In genomic region chr17:27048445-27049239, GRCm38 (mm10) we compare ENCODE assay signal across 8 mouse cellular contexts. TPM values are rescaled to one million over a fixed set of nuclear protein-coding genes. Genes with fewer than 3 reads are reported as not detected.
DNase-seq lines count a peak whose midpoint lies in the region; ATAC-seq and TF ChIP-seq lines count a peak whose summit lies in the region.

No protein-coding gene starts in this region.

- no peak; the same call in 1 of the 2 replicates for ATAC-seq in lung, embryonic 14.5 days (ENCODE audit: insufficient read depth)

- TF ChIP-seq CTCF in lung, embryonic 14.5 days (IDR thresholded peaks at IDR 0.05; ENCODE audit: low read depth) = no peak
- TF ChIP-seq CTCF in small intestine, adult 2 months (IDR thresholded peaks at IDR 0.05; ENCODE audit: extremely low read depth, insufficient read length, insufficient replicate concordance, low read depth, low read length) = no peak

- H3K9me3 ChIP-seq in lung, embryonic 14.5 days (ENCODE audit: low read depth, low read length) = no peaks in the 10 kb centered on the region

- no peak overlapping the region for H3K4me2 ChIP-seq in lung, embryonic 14.5 days

- peak overlapping the region; percentile 73; the same call in 1 of the 2 replicates for H3K27ac ChIP-seq in lung, embryonic 14.5 days (ENCODE audit: low read depth)
- H3K27ac ChIP-seq in small intestine, adult 2 months (ENCODE audit: insufficient read depth, low read depth, low read length) = peak overlapping the region; percentile 84

- no peaks in the 10 kb centered on the region for H3K27me3 ChIP-seq in lung, embryonic 14.5 days (ENCODE audit: insufficient read depth, low read length)
- no peaks in the 10 kb centered on the region for H3K27me3 ChIP-seq in small intestine, adult 2 months (ENCODE audit: control insufficient read depth, insufficient read depth, low read length)

- H3K4me1 ChIP-seq in lung, embryonic 14.5 days (ENCODE audit: insufficient read depth) = 0 out of 2 replicates have a peak, but pooled peaks cover 9% of the 10 kb centered on the region
- peaks cover 47% of the 10 kb centered on the region for H3K4me1 ChIP-seq in small intestine, adult 2 months (ENCODE audit: control insufficient read depth, insufficient read depth, insufficient read length, low read length)

- no peak overlapping the region for H3K4me3 ChIP-seq in lung, embryonic 14.5 days (ENCODE audit: low read depth, low read length)
- H3K4me3 ChIP-seq in small intestine, adult 2 months (ENCODE audit: low read depth, low read length) = no peak overlapping the region

- no peak overlapping the region for H3K9ac ChIP-seq in lung, embryonic 14.5 days

- H3K36me3 ChIP-seq in lung, embryonic 14.5 days (ENCODE audit: insufficient read depth) = no peaks in the 10 kb centered on the region
- no peaks in the 10 kb centered on the region for H3K36me3 ChIP-seq in small intestine, adult 2 months (ENCODE audit: control insufficient read depth, insufficient read depth, low read length)

- 42% methylated on average over 14 of the region's 14 CpGs for WGBS in lung, embryonic 14.5 days
- 15% methylated on average over 14 of the region's 14 CpGs for WGBS in small intestine, adult 2 months

- DNase-seq in embryo, embryonic 10 days (ENCODE audit: low spot score) = peak; percentile 36
- no peak for DNase-seq in embryo, embryonic 9.5 days (ENCODE audit: extremely low spot score)
- DNase-seq in lung, embryonic 14.5 days = no peak
- DNase-seq in lung, postnatal 25 days (ENCODE audit: low spot score) = no peak
- peak; percentile 26 for DNase-seq in heart, postnatal 25 days (ENCODE audit: low spot score)
- DNase-seq in left cerebral cortex, postnatal 25 days (ENCODE audit: low spot score in 2 of 2) = no peak
- DNase-seq in T-cell, adult 2 months (ENCODE audit: low spot score) = no peak

- TF ChIP-seq POLR2A in small intestine, adult 2 months (IDR thresholded peaks at IDR 0.05; ENCODE audit: low read depth, low read length) = no peak; the same call in 1 of the 2 replicates

- intact Hi-C loops in heart, postnatal 25 days (cut with DNase I) = no loop called here
- intact Hi-C loops in left cerebral cortex, postnatal 25 days (cut with DNase I) = no loop called here

RNA-seq across cellular contexts. Expression of gene Itpr3, which starts 8.5 kb away (rescaled TPM):
- polyA plus RNA-seq in lung, embryonic 14.5 days (2014; fragmentation: Nextera tagmentation; extraction: Ambion mirVana) = 5.1 and 5.8 TPM in 2 replicates
- total RNA-seq in heart, postnatal 25 days (2021) = 1 to 10 TPM; 4.6 to 6.8 TPM
- 46.1 and 66.7 TPM in 2 replicates for polyA plus RNA-seq in small intestine, adult 2 months (2012; rRNA removed)
- total RNA-seq in left cerebral cortex, postnatal 25 days (2021) = 1 to 10 TPM; 1.9 to 2.0 TPM

RNA-seq across cellular contexts. Expression of gene Bak1, which starts 19.8 kb away (rescaled TPM):
- polyA plus RNA-seq in lung, embryonic 14.5 days (2014; fragmentation: Nextera tagmentation; extraction: Ambion mirVana) = 12.0 and 13.8 TPM in 2 replicates
- 10 to 100 TPM; 18.2 to 24.2 TPM for total RNA-seq in heart, postnatal 25 days (2021)
- 113 and 265 TPM in 2 replicates for polyA plus RNA-seq in small intestine, adult 2 months (2012; rRNA removed)
- total RNA-seq in left cerebral cortex, postnatal 25 days (2021) = 10 to 100 TPM; 17.0 to 17.8 TPM

Comparison
In these comparisons a context has a peak if more than half of its experiments do, and no peak if none do; other contexts are left out.
1. DNase-seq: peak in embryo, embryonic 10 days (single experiment) and heart, postnatal 25 days (single experiment); none in embryo, embryonic 9.5 days (single experiment), lung, embryonic 14.5 days (single experiment), lung, postnatal 25 days (single experiment), left cerebral cortex, postnatal 25 days (0 of 2) and T-cell, adult 2 months (single experiment).